Mouse (Mus musculus) layer of hippocampus, postnatal 10 days (tissue): ENCODE results near the gene Peli2. TPM values are rescaled to one million over a fixed set of nuclear protein-coding genes. Genes with fewer than 3 reads are reported as not detected.

Experiments
- DNase-seq, 2 experiments: peaks; one replicate each; pipeline ENCODE4 v3.0.0; 2021; ENCODE audit warnings: low spot score in 2 of 2
- total RNA-seq, 2 experiments: library from RNA; stranded (reverse); gene quantifications; 2 replicates each; pipeline ENCODE4 v1.2.3; 2021

Gene Peli2
- total RNA-seq, 2 experiments from 2014 or later = 20.4 to 23.5 TPM

DNA sequence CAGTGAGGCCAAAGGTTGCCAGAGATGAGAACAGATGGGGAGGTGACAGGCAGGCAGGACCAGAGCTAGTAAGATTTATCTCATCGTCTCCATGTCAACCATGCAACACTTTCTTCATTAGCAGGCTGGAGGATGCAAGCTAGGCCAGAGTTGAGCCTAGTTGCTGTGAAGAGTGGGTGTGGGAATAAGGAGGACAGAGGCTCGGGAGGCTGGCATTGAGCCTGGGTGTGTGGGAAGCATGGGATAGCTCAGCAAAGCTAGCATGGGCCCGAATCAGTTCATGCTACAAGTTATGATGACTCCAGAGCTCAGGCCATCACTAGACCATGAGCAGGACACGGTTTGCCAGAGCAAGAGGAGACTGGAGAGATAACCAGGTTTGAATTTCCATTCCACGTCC, 166.3 kb downstream of the Peli2 start:
- DNase-seq = no peak

DNA sequence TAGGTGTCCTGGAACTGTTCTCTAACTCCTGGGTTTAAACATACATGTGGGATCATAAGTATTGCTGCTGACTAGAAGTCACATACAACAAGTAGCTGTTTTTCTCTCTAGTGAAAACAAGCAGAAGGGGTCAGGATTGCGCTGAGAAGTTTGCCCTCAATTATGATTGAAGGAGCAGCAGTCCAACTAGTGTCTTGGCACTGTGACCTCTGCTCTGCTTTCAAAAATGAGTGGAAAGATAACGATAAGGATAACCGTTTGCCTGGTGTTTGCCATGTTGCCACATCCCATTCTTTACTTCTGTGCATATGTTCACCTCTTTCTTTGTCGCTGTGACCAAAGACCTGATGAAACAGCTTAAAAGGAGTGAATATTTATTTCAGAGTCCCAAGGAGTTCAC, 167.0 kb downstream of the Peli2 start:
- no peak for DNase-seq

DNA sequence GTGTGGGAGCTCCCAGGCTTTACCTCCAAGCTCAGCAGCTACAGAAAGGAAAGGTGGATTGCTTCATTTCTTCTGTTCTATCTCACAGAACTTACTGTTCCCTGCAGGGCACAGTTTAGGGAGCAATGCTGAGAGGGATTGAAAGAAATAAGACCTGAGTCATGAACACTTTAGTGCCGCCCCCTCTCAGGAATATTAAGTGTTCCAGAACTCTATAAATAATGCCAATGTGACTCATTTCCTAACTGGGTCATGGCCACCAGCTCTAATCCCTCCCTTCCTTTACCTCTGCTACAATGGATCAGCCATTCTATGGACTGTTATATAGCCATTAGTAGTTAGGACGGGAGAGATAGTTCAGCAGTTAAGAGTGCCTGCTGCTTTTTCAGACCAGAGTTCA, 168.0 kb downstream of the Peli2 start:
- DNase-seq = no peak

DNA sequence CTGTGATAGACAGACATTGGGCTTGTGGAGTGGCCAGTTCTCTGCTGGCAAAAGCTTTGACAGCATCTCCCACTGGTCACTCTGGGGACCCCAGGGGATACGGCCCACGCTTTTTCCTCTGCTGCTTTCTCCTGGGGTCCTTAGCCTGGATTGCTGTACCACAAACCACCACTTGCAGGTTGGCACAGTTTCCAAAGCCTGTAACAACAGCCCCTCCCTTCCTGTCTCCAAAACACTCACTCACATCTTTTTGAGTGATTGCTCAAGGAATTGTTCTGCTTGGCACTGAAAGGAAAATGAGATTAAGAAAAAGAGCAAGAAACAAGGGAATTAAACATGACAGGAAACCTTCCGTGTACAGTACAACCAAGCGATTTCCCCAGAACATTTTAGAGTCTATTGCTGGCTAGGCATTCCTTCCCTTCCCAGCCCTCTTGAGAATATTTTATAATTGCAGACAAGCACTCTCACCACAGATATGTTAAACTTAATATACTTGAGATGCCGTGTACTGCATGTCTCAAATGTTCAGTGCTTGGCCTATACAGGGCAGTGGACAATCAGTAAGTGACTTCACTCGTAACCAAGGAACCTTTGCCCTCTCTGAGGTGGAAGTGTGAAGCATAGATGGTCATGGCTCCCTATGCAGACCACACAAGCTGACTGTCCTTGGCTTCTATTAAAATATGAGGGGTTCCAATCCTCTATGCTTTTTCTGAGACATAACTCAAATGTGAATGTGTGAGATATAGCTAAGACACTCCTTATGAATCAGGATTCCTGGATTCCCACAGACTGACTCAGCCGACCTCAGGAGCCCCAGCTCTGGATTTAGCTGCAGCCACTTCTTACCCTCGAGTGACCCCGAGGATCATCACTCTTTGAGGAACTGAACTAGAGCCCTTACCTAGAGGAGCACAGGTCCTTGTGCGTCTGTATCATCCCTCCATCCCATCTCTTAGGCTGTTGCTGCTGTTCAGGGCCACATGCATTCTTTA, 169.3 kb downstream of the Peli2 start:
- no peak for DNase-seq

DNA sequence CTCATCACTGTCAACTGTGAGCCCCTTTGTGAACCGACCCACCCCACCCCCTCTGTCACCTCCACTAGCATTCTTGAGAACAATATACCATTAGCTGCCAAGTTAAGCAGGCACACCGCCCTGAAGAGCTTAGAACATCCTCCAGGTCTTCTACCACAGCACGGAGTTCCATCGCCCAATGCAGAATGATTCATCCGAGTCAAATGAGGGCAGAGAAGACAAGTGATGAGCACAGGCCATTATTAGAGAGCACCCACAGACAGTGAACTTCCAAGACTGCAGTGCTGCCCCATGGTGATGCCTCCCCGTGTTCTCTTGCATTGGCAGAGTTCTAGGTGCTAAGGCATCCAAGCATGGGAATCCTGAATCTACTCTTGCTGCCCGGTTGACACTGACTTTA, 172.9 kb downstream of the Peli2 start:
- no peak for DNase-seq

DNA sequence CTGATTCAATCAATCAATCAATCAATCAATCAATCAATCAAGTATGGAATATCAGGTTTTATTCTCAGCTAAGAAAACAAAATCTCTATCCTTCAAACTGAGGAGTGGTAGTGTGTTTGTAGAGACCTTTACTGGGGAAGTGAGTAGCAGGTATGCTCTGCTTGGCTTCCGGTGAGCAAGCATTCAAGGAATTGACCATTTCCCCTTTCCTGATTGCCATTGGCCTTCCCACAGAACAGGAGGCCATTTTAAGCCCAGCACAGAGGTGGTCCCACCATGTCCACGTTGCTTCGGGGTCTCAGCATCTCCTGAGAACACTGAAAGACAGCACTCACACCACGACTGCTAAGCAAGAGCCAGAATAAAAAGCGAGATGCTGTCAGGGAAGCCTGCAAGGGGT, 174.8 kb downstream of the Peli2 start:
- peak in 1 of 2 experiments; percentile 10 for DNase-seq

DNA sequence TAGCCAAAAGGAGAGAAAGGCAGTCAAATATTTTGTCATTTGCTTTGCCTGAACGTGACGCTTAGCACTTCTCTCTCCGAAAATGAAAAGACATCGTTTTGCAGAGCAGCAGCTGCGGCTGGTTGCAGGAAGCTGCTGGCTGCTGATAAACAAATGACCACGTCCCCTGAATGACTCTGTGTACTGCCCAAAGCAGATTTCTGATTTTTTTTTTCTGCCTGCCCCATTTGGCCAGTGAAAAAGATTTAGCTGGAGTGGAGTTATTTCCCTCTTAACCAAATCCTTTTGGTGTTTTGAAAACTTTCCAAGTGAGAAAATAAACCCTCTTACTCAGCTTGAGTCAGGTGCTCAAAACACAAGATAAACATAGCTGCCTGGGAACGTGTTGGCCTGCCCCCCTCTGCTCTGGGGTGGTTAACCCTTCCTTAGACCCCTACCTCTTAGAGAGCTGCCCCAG, 175.2 kb downstream of the Peli2 start:
- peak in 1 of 2 experiments; percentile 18 for DNase-seq

DNA sequence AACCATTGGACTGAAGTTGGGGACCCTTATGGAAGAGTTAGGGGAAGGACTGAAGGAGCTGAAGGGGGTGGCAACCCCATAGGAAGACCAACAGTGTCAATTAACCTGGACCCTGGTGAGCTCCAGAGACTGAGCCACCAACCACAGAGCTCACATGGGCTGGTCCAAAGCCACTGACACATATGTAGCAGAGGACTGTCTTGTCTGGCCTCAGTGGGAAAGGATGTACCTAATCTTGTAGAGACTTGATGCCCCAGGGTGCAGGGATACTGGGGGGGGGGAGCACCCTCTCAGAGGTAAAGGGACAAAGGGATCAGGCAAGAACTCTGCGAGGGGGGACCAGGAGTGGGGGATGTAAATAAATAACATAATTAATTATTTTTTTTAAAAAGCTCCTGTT, 176.2 kb downstream of the Peli2 start:
- no peak for DNase-seq

DNA sequence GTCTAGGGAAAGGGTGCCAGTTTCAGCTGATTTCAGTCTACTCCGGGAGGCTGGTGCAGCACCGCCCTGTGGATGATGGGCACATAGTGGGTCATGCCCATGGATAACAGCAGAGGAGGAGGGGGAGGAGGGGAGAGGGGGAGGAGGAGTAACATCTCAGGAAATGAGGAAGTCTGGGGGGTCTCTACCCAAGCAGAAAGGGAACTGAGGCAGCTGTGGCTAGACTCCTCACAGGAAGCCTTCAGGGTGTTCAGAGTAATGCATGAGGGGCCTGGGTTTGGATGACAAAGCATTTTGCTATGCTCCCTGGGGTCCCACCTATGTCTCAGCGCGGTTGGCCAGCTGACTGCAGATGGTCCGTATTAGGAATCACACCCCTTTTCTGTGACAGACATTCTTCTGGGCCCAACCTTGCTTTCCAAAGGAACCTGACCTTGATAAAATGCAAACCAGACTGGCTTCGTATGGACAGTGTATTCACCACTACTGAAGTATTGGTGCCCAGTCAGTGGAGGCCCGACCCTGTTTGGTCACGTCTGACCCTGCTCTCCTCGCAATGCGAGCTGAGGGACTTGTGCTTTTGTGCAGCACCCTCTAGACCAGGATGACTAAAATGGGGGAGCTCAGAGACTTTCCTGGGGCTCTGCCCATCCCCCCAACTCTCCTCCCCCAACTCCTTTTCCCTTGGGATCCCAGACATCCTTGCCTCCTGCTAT, 182.0 kb downstream of the Peli2 start:
- peak; percentile 9 to 14 for DNase-seq

DNA sequence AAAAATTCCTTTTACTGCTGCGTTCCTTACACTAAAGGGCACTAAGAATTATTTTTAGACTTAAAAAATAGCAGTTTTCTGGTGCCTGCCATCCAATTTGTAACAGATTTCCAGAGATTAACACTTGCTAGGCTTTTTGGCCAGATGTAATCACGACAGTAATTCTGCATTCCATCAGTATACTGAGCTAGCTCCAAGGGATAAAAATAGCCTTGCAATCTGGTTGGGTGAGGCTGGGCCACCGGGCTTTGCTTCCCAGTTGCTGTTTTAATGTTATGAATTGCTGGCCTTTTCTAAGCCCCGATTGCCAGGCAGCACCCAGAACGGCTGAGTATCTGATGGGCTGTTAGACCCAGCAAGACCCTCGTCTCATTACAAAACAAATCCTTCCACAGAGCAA, 182.6 kb downstream of the Peli2 start:
- peak; percentile 25 to 49 for DNase-seq

DNA sequence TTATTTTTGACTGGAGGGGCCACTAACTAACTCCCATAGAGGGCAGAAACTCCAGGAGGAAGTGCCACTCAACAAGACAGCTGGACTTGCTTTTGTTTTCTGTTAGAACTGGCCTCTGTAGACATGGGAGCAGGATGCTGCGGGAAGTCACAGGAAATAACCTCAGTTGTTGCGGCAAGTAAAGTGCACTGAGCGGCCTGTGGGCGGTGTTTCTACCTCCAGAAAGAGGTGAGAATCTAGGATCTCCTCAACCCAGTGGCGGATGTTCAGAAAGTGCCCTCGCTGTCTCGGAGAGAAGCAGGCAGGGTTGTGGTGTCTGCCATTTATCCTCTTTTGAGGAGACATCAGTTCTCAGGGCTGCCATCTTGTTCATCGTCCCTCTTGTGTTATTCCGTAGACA, 183.2 kb downstream of the Peli2 start:
- no peak for DNase-seq

DNA sequence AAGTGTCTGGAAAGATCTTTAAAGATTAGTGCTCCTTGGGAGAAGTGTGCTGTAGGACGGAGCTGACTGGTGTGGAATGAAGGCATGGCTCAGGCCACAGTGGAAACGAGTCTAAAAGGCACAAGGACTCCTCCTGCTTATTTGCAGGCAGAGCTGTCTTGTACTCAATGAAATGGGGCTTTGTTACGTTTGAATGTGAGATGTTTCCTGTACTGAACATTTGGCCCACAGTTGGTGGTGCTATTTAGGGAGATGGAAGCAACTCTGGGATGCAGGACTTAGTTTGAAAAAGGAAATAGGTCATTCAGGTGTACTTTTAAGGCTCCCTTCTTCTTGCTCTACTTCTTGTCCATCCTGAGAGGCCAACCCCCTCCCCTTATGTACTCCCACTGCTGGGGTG, 192.6 kb downstream of the Peli2 start:
- DNase-seq = no peak

DNA sequence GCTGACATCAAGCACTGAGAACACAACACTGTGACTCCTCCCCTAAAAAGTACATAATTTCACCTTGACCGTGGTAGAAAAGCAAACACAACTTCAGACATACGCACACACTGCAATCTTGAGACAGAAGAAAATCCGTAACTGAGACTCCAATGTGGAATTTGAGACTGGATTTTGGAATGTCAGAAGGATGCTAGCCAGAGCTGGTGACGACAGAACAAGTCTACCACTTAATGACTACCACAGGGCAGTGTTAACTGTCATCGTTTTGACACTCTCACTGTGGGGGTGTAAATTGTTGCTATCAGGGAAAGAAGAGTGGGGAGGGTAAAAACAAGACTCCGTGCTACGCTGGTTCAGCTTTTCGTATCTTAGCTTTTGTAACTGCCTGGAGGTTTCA, 195.8 kb downstream of the Peli2 start:
- DNase-seq = no peak

DNA sequence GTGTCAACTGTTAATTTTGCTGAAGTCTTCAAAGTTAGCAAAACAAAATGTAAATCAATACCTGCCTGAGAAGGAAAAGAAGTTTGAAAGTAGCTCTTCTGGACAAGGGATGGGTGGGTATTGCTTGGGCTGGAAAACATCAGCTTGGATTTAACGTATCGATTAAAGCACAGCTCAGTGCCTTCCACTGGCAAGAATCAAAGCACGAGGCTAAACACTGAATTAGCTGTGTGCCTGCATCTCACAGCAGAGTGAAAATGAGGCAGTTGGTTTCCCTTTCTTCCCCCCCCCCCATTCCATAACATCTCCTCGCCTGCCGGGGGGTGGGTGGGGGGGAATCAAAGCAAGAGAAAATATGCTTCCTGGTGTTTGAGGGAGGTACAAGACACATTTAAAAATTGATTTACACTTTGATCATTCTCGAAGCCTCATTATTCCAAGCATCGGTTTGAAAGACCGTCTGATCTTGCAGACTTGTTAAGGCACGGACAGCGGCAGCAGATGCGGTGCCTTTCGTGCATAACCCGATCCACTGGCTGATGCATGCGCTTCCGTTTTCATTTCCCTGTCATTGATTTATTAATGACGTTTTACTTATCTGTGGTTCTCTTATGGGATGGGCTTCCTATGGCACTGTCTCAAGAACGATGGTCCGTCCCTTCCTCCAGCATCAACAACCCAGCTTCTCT, 203.3 kb downstream of the Peli2 start:
- DNase-seq = no peak

DNA sequence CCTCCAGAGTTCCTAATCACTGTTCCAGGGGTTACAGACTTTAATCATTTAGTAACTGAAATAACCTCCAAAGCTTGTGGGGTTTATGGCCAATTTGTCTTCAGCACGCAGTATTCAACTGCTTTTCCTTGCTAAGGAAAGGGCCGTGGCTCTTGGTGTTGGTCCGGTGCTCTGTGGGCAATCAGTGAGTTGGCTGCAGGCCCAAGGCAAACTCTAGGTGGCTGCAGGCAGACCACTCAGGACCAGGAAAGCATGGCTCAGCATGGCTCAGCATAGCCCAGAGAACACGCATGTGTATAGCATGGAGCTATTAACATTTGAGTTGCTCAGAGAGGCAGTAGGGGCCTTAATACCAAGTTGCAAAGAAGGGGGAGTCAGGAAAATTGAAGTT, 203.8 kb downstream of the Peli2 start:
- no peak for DNase-seq

DNA sequence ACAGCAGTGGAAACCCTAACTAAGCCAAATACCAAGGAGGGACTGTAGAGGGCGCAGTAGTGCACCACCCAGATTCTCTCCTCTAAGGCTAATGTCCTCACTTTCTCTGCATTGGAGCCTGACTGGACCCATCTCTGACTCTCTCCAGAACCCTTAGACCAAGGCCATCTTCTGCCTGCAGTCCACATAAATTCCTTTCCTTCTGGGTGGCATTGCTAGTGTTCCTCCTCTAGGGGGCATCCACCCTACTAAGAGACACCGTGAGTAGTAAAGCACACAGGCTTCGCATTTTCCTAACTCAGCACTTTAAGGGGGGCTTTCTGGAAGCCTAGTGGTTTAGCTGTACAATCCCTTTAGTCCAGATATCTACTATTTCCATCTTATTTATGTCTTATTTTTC, 207.1 kb downstream of the Peli2 start:
- no peak for DNase-seq

DNA sequence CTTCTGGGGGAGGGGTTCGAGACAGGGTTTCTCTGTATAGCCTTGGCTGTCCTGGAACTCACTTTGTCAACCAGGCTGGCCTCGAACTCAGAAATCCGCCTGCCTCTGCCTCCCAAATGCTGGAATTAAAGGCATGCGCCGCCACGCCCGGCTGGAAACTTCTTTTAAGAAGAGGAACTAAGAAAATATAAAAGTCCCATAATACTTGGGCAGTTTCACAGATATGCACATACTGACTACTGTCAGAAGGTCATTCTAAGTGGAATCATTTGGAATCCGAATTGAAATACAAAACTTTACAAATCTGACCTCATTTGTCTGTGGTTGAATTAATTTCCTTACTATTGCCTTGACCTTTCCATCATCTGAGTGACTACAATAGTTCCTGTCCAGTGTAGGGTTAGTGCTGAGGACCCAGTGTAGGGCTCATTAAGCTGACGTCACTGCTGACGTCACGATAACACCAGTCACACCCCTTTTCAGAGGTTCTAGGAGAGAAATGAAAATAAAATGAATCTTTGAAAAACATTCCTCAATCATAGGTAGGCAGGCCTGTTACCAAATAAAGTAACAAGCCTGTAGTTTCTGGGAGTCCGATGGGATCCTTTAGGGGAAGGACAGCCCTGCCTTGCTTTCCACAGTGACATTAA, 209.2 kb downstream of the Peli2 start:
- no peak for DNase-seq
